Mouse (Mus musculus): ENCODE measurements around the gene Cps1. TPM values are rescaled to one million over a fixed set of nuclear protein-coding genes. Genes with fewer than 3 reads are reported as not detected.

The Cps1 gene
- total RNA-seq, 2 experiments from 2014 or later = 0.04 TPM; not detected in 1

- DNase-seq = no peak
- intact Hi-C loops (cut with DNase I; ENCODE audit: low total_unique reads) = no loop called here
Observed at GRCm38 (mm10) chr1:67218339-67218944, 95.6 kb downstream of the Cps1 start.

- intact Hi-C loops (cut with DNase I; ENCODE audit: low total_unique reads) = no loop called here
- no peak for DNase-seq
Observed at GRCm38 (mm10) chr1:67223666-67224065, 100.8 kb downstream of the Cps1 start.

- intact Hi-C loops (cut with DNase I; ENCODE audit: low total_unique reads) = no loop called here
Observed at GRCm38 (mm10) chr1:67234861-67235260, 112.0 kb downstream of the Cps1 start.

GRCm38 (mm10) chr1:67235468-67236217 is 112.8 kb downstream of the Cps1 start:
- intact Hi-C loops (cut with DNase I; ENCODE audit: low total_unique reads) = no loop called here
- no peak for DNase-seq

More at GRCm38 (mm10) chr1:67234861-67235260, 112.0 kb downstream of the Cps1 start:
- DNase-seq = no peak

GRCm38 (mm10) chr1:67238446-67238845 is 115.6 kb downstream of the Cps1 start:
- intact Hi-C loops (cut with DNase I; ENCODE audit: low total_unique reads) = no loop called here
- DNase-seq = no peak

- DNase-seq = no peak
- intact Hi-C loops (cut with DNase I; ENCODE audit: low total_unique reads) = no loop called here
Observed at GRCm38 (mm10) chr1:67238941-67239340, 116.1 kb downstream of the Cps1 start.

GRCm38 (mm10) chr1:67265222-67265621 is 142.4 kb downstream of the Cps1 start:
- intact Hi-C loops (cut with DNase I; ENCODE audit: low total_unique reads) = no loop called here

GRCm38 (mm10) chr1:67267972-67268371 is 145.1 kb downstream of the Cps1 start:
- no peak for DNase-seq
- intact Hi-C loops (cut with DNase I; ENCODE audit: low total_unique reads) = no loop called here

More at GRCm38 (mm10) chr1:67265222-67265621, 142.4 kb downstream of the Cps1 start:
- DNase-seq = no peak

- intact Hi-C loops (cut with DNase I; ENCODE audit: low total_unique reads) = no loop called here
- DNase-seq = no peak
Observed at GRCm38 (mm10) chr1:67268450-67268849, 145.6 kb downstream of the Cps1 start.

- intact Hi-C loops (cut with DNase I; ENCODE audit: low total_unique reads) = no loop called here
- DNase-seq = no peak
Observed at GRCm38 (mm10) chr1:67276270-67276669, 153.4 kb downstream of the Cps1 start.

Other genes with a start within 250 kb of the Cps1 start
- gene Myl1, start 177.6 kb upstream of the Cps1 start, total RNA-seq (2021) = over 10,000 TPM; 30,782 to 31,244 TPM
- 10 to 100 TPM; 29.2 to 32.3 TPM for gene Lancl1, start 84.2 kb upstream of the Cps1 start, total RNA-seq (2021)

Measured in gastrocnemius, postnatal 14 days (tissue).